Mouse (Mus musculus): Measurements from ENCODE around the gene Paf1. TPM values are rescaled to one million over a fixed set of nuclear protein-coding genes. Genes with fewer than 3 reads are reported as not detected.

Gene Paf1
- 100 to 1,000 TPM; 116 to 155 TPM for polyA plus RNA-seq (2017; shearing (Covaris generic))

DNA sequence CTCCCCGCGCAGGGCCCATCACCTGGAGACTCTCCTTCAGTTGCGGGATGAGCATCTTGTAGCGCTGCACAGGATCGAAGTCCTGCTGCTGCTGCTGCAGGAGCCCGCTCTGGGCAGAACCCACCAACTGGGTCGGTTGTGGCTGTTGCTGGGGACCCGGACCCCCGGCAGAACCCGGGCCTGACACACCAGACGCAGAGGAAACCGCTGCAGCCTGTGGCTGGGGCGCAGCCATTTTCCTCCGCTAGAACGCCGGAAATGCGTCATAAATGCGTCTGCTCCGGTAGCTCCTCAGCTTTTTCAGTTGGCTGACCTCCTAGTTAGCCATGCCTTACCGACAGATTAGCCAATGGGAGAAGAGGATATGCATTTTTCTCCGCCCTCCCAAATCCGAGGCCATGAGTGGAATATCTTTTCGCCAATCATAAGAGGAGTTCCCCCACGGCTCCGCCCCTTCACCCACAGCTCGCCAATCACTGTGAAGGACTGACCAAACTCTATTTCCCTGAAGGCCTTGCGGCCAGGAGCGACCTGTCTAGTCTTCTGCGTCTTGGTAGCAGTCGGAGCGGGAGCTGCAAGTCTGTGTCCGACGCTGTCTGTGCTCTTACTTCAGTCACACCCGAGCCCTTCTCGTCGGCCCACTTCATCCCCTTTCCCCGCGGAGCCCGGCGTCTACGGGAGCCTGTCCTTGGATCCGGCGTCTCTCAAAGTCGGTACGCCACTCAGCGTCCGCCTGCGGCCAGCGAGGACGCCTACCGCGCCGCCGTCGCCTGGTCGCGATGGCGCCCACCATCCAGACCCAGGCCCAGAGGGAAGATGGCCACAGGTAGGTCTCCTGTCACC is at the start of gene Paf1, which contains the start of gene Med29:
TSS of gene Paf1 (plus strand) at position 523 of the 843 bp plus-strand sequence.
TSS of gene Med29 (minus strand) at position 280 of the 843 bp plus-strand sequence.

DNA sequence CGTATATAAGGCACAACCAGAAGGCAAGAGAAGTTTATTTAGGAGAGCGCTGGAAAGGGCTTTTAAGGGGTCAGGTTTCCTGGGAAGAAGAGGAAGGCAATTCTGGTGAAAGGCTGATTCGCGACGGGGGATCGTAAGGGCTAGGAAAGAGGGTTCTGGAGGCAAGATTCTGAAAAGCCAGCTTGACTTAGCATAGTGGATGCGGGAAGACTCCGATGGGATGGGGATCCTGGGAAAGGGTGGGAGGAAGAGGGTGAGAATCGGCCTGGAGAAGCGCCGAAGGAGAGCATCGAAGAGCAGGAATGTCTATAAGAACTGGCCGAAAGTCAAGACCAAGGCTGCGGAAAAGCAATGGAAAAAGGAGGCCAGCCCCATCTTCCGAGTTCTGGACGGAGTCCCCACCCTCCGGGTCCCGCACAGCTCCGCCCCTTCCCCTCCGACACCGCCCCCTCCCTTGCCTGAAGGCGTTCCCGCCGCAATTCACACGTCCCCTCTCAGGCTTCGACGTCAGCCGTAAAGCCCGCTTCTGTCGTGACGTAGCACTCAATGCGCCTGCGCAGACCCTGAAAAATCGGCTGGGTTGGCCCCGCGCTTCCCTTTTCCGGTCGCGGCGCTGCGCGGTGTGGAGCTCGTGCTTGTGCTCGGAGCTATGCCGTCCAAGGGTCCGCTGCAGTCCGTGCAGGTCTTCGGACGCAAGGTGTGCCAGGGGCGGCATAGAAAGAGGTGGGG is 42.4 kb upstream of the Paf1 start, which contains the start of gene Rps16:
TSS of gene Rps16 (plus strand) at position 498 of the 729 bp plus-strand sequence.

DNA sequence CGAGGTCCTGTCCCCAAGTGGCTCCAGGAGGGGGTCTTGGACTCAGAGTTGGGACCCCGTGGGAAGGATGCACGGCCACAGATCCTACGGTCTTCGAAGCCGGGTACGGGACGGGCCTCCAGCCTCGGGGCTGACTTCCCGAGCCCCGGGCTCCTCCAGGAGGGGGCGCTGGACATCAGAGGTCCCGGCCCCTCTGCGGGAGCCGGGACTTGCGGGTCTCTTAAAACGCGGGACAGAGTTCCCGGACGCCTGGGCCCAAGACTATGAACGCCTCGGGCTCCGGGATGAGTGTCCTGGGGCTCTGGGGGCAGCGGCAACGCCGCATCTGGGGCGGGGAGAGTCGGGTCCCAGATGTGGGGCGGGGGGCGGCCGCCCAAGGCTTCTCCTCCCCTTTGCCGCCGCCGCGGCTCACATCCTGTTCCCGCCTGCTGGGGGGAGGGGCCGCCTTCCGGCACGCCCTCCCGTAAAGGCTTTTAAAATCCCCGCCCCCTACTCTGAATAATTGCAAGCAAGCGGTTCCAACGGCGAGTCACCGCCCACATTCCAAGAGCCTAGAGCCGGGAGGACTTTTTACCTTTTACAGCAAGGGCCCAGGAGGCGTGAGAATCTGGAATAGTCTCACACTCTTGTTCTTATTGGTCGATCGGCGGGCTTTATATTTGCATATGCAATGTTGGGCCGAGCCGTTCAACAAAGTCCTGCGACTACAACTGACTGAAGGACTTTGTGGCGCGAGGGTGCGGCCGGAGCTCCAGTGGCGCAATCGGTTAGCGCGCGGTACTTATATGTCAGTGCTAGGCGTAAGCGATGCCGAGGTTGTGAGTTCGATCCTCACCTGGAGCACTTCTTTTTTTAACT is 20.3 kb upstream of the Paf1 start, which contains the start of gene Plekhg2:
TSS of gene Plekhg2 (minus strand) at position 349 of the 858 bp plus-strand sequence.

DNA sequence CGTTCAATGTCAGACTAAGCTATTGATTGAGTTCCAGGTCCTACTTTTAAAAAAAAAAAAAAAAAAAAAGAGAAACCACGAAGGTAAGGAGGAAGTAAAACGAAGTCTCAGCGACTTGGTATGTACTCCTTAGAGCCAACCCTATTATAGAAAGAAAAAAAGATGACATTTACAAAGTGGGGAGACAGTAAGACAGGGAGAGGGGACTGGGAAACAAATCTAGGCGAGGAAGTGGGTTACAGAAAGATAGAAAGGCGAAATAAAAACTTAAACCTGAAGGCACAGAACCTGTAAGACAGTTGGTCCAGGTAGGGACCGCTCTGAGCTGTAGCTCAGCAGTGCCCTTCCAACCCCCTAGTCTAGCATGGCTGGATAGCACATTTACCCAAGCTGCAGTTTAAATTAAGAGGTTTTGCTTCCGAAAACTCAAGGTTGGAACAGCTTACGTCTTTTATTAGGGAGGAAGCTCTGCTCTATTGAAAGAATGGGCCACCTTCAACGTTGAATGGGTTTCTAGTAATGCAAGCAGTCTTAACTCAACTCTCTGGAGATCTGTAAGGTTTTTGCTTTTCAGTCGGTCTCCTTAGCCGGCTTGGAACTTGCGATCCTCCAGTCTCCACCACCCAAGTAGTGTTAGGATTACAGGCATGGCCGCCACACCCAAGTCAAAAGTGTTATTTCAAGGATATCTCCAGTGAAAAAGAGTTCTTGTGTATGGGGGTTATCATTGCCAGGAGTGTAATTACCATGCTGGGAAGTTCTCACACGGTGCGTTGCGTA is 12.3 kb upstream of the Paf1 start, which contains the start of gene Zfp36:
TSS of gene Zfp36 (minus strand) at position 17 of the 780 bp plus-strand sequence.

DNA sequence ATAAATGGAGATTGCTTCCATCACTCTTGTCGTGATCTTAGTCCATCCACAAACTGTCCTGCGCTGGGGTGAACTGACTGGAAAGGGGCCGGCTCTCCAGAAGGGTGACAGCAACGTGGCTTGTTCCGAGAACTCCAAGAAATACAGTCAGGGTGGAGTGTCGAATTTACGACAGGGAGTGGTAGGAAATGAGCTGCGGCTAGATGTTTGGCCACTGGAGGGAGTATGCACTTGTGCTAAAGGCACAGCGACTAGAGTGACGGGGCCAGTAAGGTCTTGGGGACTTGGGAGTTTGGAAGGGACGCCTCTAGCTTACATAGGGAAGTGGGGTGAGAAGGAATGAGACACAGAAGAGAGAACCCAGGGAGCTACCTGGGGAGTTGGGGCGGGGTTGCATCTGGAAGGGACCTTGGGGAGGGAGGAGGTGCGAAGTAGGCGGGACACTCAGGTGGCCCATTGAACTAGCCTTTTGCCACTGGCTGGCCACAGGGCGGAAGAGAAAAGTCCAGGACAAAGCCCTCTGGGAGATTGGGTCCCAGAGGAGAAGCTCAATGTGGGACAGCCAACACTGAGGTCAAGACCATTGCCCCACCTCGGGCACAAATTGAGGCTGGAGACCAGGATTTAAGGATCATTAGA is 44.3 kb downstream of the Paf1 start, which contains the start of gene Gmfg:
TSS of gene Gmfg (plus strand) at position 516 of the 639 bp plus-strand sequence.

Other genes with a start within 250 kb of the Paf1 start
- 100 to 1,000 TPM; 151 to 160 TPM for gene Fbl, start 223.2 kb upstream of the Paf1 start, polyA plus RNA-seq (2017; shearing (Covaris generic))
- gene Dyrk1b, start 213.5 kb upstream of the Paf1 start, polyA plus RNA-seq (2017; shearing (Covaris generic)) = 10 to 100 TPM; 11.0 to 12.3 TPM
- gene Eid2, start 125.1 kb upstream of the Paf1 start, polyA plus RNA-seq (2017; shearing (Covaris generic)) = 10 to 100 TPM; 18.0 to 22.6 TPM
- 1 to 10 TPM; 4.2 to 6.9 TPM for gene Eid2b, start 115.2 kb upstream of the Paf1 start, polyA plus RNA-seq (2017; shearing (Covaris generic))
- under 1 TPM in 1 of 2 experiments, not detected in 1; 0.75 TPM for gene Selenov, start 101.8 kb upstream of the Paf1 start, polyA plus RNA-seq (2017; shearing (Covaris generic))
- under 1 TPM in 1 of 2 experiments, not detected in 1; 0.83 TPM for gene Dll3, start 90.7 kb upstream of the Paf1 start, polyA plus RNA-seq (2017; shearing (Covaris generic))
- 10 to 100 TPM; 74.5 to 88.5 TPM for gene Timm50, start 80.9 kb upstream of the Paf1 start, polyA plus RNA-seq (2017; shearing (Covaris generic))
- 100 to 1,000 TPM; 165 to 199 TPM for gene Supt5, start 54.2 kb upstream of the Paf1 start, polyA plus RNA-seq (2017; shearing (Covaris generic))
- 100 to 1,000 TPM; 680 to 735 TPM for gene Rps16, start 42.3 kb upstream of the Paf1 start, polyA plus RNA-seq (2017; shearing (Covaris generic))
- 10 to 100 TPM; 67.3 to 73.4 TPM for gene Plekhg2, start 20.4 kb upstream of the Paf1 start, polyA plus RNA-seq (2017; shearing (Covaris generic))
- 100 to 1,000 TPM; 254 to 461 TPM for gene Zfp36, start 12.7 kb upstream of the Paf1 start, polyA plus RNA-seq (2017; shearing (Covaris generic))
- 10 to 100 TPM; 27.4 to 29.1 TPM for gene Med29, start 243 bp upstream of the Paf1 start, polyA plus RNA-seq (2017; shearing (Covaris generic))
- gene Gmfg, start 44.5 kb downstream of the Paf1 start, polyA plus RNA-seq (2017; shearing (Covaris generic)) = 100 to 1,000 TPM; 310 to 538 TPM
- gene Lrfn1, start 59.0 kb downstream of the Paf1 start, polyA plus RNA-seq (2017; shearing (Covaris generic)) = 1 to 10 TPM in 1 of 2 experiments, under 1 TPM in 1; 0.86 to 5.1 TPM
- gene Ifnl2, start 117.5 kb downstream of the Paf1 start, polyA plus RNA-seq (2017; shearing (Covaris generic)) = under 1 TPM in 1 of 2 experiments, not detected in 1; 0.48 TPM
- gene Ifnl3, start 129.9 kb downstream of the Paf1 start, polyA plus RNA-seq (2017; shearing (Covaris generic)) = under 1 TPM in 1 of 2 experiments, not detected in 1; 0.60 TPM
- not detected for gene Sycn, start 147.9 kb downstream of the Paf1 start, polyA plus RNA-seq (2017; shearing (Covaris generic))
- gene Nccrp1, start 154.3 kb downstream of the Paf1 start, polyA plus RNA-seq (2017; shearing (Covaris generic)) = not detected
- gene Samd4b, start 205.2 kb downstream of the Paf1 start, polyA plus RNA-seq (2017; shearing (Covaris generic)) = 10 to 100 TPM; 23.9 to 30.0 TPM
- gene Pak4, start 205.2 kb downstream of the Paf1 start, polyA plus RNA-seq (2017; shearing (Covaris generic)) = 1 to 10 TPM; 6.3 to 8.7 TPM
- under 1 TPM in 1 of 2 experiments, not detected in 1; 0.28 TPM for gene Acp7, start 238.4 kb downstream of the Paf1 start, polyA plus RNA-seq (2017; shearing (Covaris generic))

Measured in inflammation-experienced regulatory T-cells (primary cell).